Mouse (Mus musculus) G1E (cell line): ENCODE data around the gene Vash1.

Source experiments
- CTCF ChIP-seq: IDR thresholded peaks from 2 replicates; pipeline ENCODE4 v1.5.1; 2012; ENCODE audit warnings: low read depth, low read length, inconsistent platforms, mixed read lengths
- GATA1 ChIP-seq: IDR thresholded peaks from 2 replicates; pipeline ENCODE4 v1.6.1; 2012; ENCODE audit warnings: borderline replicate concordance, low read length, inconsistent platforms, mixed read lengths
- GATA2 ChIP-seq: IDR thresholded peaks from 2 replicates; pipeline ENCODE4 v1.6.1; 2012; ENCODE audit warnings: low read depth, low read length, inconsistent platforms, borderline replicate concordance
- POLR2AphosphoS5 ChIP-seq: IDR thresholded peaks from 2 replicates; pipeline ENCODE4 v1.6.1; 2012; ENCODE audit warnings: low read depth, low read length, inconsistent platforms; ENCODE audit not compliant: insufficient replicate concordance
- TAL1 ChIP-seq: conservative IDR thresholded peaks from 2 replicates; pipeline ENCODE4 v1.6.1; 2012; ENCODE audit warnings: low read depth, low read length, inconsistent platforms, mixed read lengths

DNA sequence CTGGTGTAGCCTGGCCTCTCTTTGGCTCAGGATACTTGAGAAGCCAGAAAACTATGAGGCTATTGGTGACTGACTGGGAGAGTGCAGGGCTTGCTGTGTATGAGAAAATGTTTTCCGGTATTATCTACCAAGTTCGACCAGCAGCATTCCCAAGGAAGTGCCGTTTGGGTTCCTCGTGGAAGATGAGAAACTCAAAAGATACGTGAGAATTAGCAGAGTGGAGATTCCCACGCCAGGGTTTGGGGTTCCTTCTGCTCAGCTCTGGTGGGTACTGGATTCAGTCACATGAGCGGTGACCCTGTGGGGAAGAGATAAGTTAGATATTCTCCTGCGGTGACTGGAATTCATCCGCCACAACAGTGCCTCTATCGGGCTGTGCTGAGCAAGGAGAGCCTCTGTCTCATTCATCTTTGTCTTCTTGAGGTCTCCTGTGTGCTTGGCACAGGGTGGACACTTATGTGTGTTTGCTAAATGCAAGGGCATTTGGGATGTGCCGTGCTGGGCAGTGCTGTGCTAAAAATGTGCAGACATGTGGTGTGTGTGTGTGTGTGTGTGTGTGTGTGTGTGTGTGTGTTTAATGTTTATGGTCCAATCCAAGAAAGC, 2.2 kb downstream of the Vash1 start:
- TF ChIP-seq CTCF (no peak), GATA1 (no peak), POLR2AphosphoS5 (no peak), TAL1 (no peak), GATA2 (no peak)
